14 mouse cellular contexts compared by ENCODE assay signal in genomic region chr7:78897567-78897966, GRCm38 (mm10). TPM values are rescaled to one million over a fixed set of nuclear protein-coding genes. Genes with fewer than 3 reads are reported as not detected.
DNase-seq lines count a peak whose midpoint lies in the region; ATAC-seq lines count a peak whose summit lies in the region.
"Had no signal": no experiment of that assay in that cellular context is flagged by ENCODE, and none has a peak within 500 bp of the region (broad histone marks: within the 10 kb centered on the region; RNA-seq: fewer than 3 reads in every experiment).

No protein-coding gene starts in this region.

- no peak overlapping the region for H3K4me3 ChIP-seq in hindbrain, embryonic 12.5 days
- no peak overlapping the region for H3K4me3 ChIP-seq in hindbrain, embryonic 11.5 days (ENCODE audit: low read depth, low read length)
- no peak overlapping the region for H3K4me3 ChIP-seq in midbrain, embryonic 12.5 days
- H3K4me3 ChIP-seq in midbrain, embryonic 15.5 days: no peak overlapping the region
- H3K4me3 ChIP-seq in limb, embryonic 13.5 days: no peak overlapping the region

- peaks cover 3% of the 10 kb centered on the region; the same call in 1 of the 2 replicates for H3K27me3 ChIP-seq in hindbrain, embryonic 12.5 days
- H3K27me3 ChIP-seq in hindbrain, embryonic 11.5 days (ENCODE audit: control insufficient read depth, insufficient read depth, low read length): no peaks in the 10 kb centered on the region
- H3K27me3 ChIP-seq in midbrain, embryonic 12.5 days: no peaks in the 10 kb centered on the region; the same call in 1 of the 2 replicates
- no peaks in the 10 kb centered on the region for H3K27me3 ChIP-seq in midbrain, embryonic 15.5 days (replicated peaks)
- H3K27me3 ChIP-seq in limb, embryonic 13.5 days: no peaks in the 10 kb centered on the region

- 0 out of 2 replicates have a peak overlapping the region, but pooled peaks have one; percentile 4 for H3K4me2 ChIP-seq in hindbrain, embryonic 12.5 days (replicated peaks)
- H3K4me2 ChIP-seq in hindbrain, embryonic 11.5 days (replicated peaks; ENCODE audit: low read depth, low read length): no peak overlapping the region
- no peak overlapping the region for H3K4me2 ChIP-seq in midbrain, embryonic 12.5 days (replicated peaks)
- no peak overlapping the region for H3K4me2 ChIP-seq in midbrain, embryonic 15.5 days
- peak overlapping the region; percentile 92 for H3K4me2 ChIP-seq in limb, embryonic 13.5 days (replicated peaks)

- no peak overlapping the region for H3K27ac ChIP-seq in hindbrain, embryonic 12.5 days
- no peak overlapping the region for H3K27ac ChIP-seq in hindbrain, embryonic 11.5 days (ENCODE audit: low read depth, low read length)
- H3K27ac ChIP-seq in midbrain, embryonic 12.5 days (replicated peaks): no peak overlapping the region
- no peak overlapping the region for H3K27ac ChIP-seq in midbrain, embryonic 15.5 days
- no peak overlapping the region for H3K27ac ChIP-seq in limb, embryonic 13.5 days
- H3K27ac ChIP-seq: macrophage had no signal

- H3K4me1 ChIP-seq in hindbrain, embryonic 12.5 days: peaks cover 17% of the 10 kb centered on the region
- peaks cover 6% of the 10 kb centered on the region; the same call in 1 of the 2 replicates for H3K4me1 ChIP-seq in hindbrain, embryonic 11.5 days (replicated peaks; ENCODE audit: control insufficient read depth, insufficient read depth, low read length)
- H3K4me1 ChIP-seq in midbrain, embryonic 12.5 days: peaks cover 19% of the 10 kb centered on the region
- H3K4me1 ChIP-seq in midbrain, embryonic 15.5 days: peaks cover 22% of the 10 kb centered on the region
- peaks cover 20% of the 10 kb centered on the region for H3K4me1 ChIP-seq in limb, embryonic 13.5 days

- DNase-seq in hindbrain, embryonic 11.5 days (ENCODE audit: low spot score): no peak
- no peak for DNase-seq in T-cell, adult 2 months (ENCODE audit: low spot score)
- DNase-seq in frontal cortex, postnatal 10 days (ENCODE audit: low spot score in 2 of 2): no peak
- DNase-seq: adrenal gland, postnatal 25 days; cerebellum, postnatal 25 days; heart, postnatal 36 days; kidney, adult 9 months; left cerebral cortex, postnatal 4 days; thymus, postnatal 36 days had no signal

- ATAC-seq in hindbrain, embryonic 12.5 days (ENCODE audit: low FRiP score): no peak
- ATAC-seq in hindbrain, embryonic 11.5 days (ENCODE audit: low FRiP score): no peak
- no peak for ATAC-seq in midbrain, embryonic 12.5 days (ENCODE audit: low FRiP score, low read depth)
- ATAC-seq in midbrain, embryonic 15.5 days (replicated peaks): no peak
- ATAC-seq in limb, embryonic 13.5 days (ENCODE audit: low FRiP score, low read depth): no peak

- H3K36me3 ChIP-seq in hindbrain, embryonic 12.5 days: peaks cover 7% of the 10 kb centered on the region
- no peaks in the 10 kb centered on the region for H3K36me3 ChIP-seq in hindbrain, embryonic 11.5 days (ENCODE audit: control insufficient read depth, insufficient read depth, low read length)
- peaks cover 9% of the 10 kb centered on the region for H3K36me3 ChIP-seq in midbrain, embryonic 12.5 days
- no peaks in the 10 kb centered on the region for H3K36me3 ChIP-seq in midbrain, embryonic 15.5 days (replicated peaks)
- H3K36me3 ChIP-seq in limb, embryonic 13.5 days: peaks cover 13% of the 10 kb centered on the region

- no peaks in the 10 kb centered on the region for H3K9me3 ChIP-seq in hindbrain, embryonic 12.5 days (replicated peaks)
- no peaks in the 10 kb centered on the region for H3K9me3 ChIP-seq in hindbrain, embryonic 11.5 days (ENCODE audit: control insufficient read depth, low read length)
- no peaks in the 10 kb centered on the region for H3K9me3 ChIP-seq in midbrain, embryonic 12.5 days
- H3K9me3 ChIP-seq in midbrain, embryonic 15.5 days: no peaks in the 10 kb centered on the region
- H3K9me3 ChIP-seq in limb, embryonic 13.5 days: no peaks in the 10 kb centered on the region

- 91% methylated on average over 3 of the region's 3 CpGs for WGBS in hindbrain, embryonic 12.5 days
- 94% methylated on average over 3 of the region's 3 CpGs for WGBS in hindbrain, embryonic 11.5 days
- WGBS in midbrain, embryonic 12.5 days: 96% methylated on average over 3 of the region's 3 CpGs
- 91% methylated on average over 3 of the region's 3 CpGs for WGBS in midbrain, embryonic 15.5 days
- 95% methylated on average over 3 of the region's 3 CpGs for WGBS in limb, embryonic 13.5 days

- no peak overlapping the region; the same call in 1 of the 2 replicates for H3K9ac ChIP-seq in hindbrain, embryonic 12.5 days
- H3K9ac ChIP-seq in hindbrain, embryonic 11.5 days (ENCODE audit: low read depth, low read length): no peak overlapping the region
- 0 out of 2 replicates have a peak overlapping the region, but pooled peaks have one; percentile 15 for H3K9ac ChIP-seq in midbrain, embryonic 12.5 days (replicated peaks)
- H3K9ac ChIP-seq in midbrain, embryonic 15.5 days: no peak overlapping the region
- peak overlapping the region; percentile 25; the same call in 1 of the 2 replicates for H3K9ac ChIP-seq in limb, embryonic 13.5 days

RNA-seq across cellular contexts. Expression of gene Aen, which starts 1.9 kb away (rescaled TPM):
- 44.3 and 44.6 TPM in 2 replicates for polyA plus RNA-seq in hindbrain, embryonic 12.5 days (2016; fragmentation: Nextera tagmentation; extraction: Ambion mirVana)
- polyA plus RNA-seq in hindbrain, embryonic 11.5 days (2014; fragmentation: Nextera tagmentation; extraction: Ambion mirVana): 37.4 and 43.7 TPM in 2 replicates
- polyA plus RNA-seq in midbrain, embryonic 12.5 days (2016; fragmentation: Nextera tagmentation; extraction: Ambion mirVana): 50.1 and 51.3 TPM in 2 replicates
- polyA plus RNA-seq in midbrain, embryonic 15.5 days (2015; fragmentation: Nextera tagmentation; extraction: Ambion mirVana): 51.6 and 52.7 TPM in 2 replicates
- 41.0 and 42.0 TPM in 2 replicates for polyA plus RNA-seq in limb, embryonic 13.5 days (2015; fragmentation: Nextera tagmentation; extraction: Ambion mirVana)

RNA-seq across cellular contexts. Expression of gene Isg20, which starts 15.7 kb away (rescaled TPM):
- 0.40 and 0.86 TPM in 2 replicates for polyA plus RNA-seq in hindbrain, embryonic 12.5 days (2016; fragmentation: Nextera tagmentation; extraction: Ambion mirVana)
- 0.14 and 0.56 TPM in 2 replicates for polyA plus RNA-seq in hindbrain, embryonic 11.5 days (2014; fragmentation: Nextera tagmentation; extraction: Ambion mirVana)
- 0.36 and 0.45 TPM in 2 replicates for polyA plus RNA-seq in midbrain, embryonic 12.5 days (2016; fragmentation: Nextera tagmentation; extraction: Ambion mirVana)
- 2.2 and 3.1 TPM in 2 replicates for polyA plus RNA-seq in midbrain, embryonic 15.5 days (2015; fragmentation: Nextera tagmentation; extraction: Ambion mirVana)
- 0.57 and 0.94 TPM in 2 replicates for polyA plus RNA-seq in limb, embryonic 13.5 days (2015; fragmentation: Nextera tagmentation; extraction: Ambion mirVana)

RNA-seq across cellular contexts. Expression of gene Det1, which starts 50.5 kb away (rescaled TPM):
- 19.8 and 21.6 TPM in 2 replicates for polyA plus RNA-seq in hindbrain, embryonic 12.5 days (2016; fragmentation: Nextera tagmentation; extraction: Ambion mirVana)
- polyA plus RNA-seq in hindbrain, embryonic 11.5 days (2014; fragmentation: Nextera tagmentation; extraction: Ambion mirVana): 17.8 and 21.3 TPM in 2 replicates
- polyA plus RNA-seq in midbrain, embryonic 12.5 days (2016; fragmentation: Nextera tagmentation; extraction: Ambion mirVana): 21.2 and 21.3 TPM in 2 replicates
- polyA plus RNA-seq in midbrain, embryonic 15.5 days (2015; fragmentation: Nextera tagmentation; extraction: Ambion mirVana): 14.3 and 15.9 TPM in 2 replicates
- 21.0 and 22.2 TPM in 2 replicates for polyA plus RNA-seq in limb, embryonic 13.5 days (2015; fragmentation: Nextera tagmentation; extraction: Ambion mirVana)

Comparison
In these comparisons a context has a peak if more than half of its experiments do, and no peak if none do; other contexts are left out.
1. H3K4me2 ChIP-seq: peak in hindbrain, embryonic 12.5 days (single experiment) and limb, embryonic 13.5 days (single experiment); none in hindbrain, embryonic 11.5 days (single experiment), midbrain, embryonic 12.5 days (single experiment) and midbrain, embryonic 15.5 days (single experiment).
2. H3K9ac ChIP-seq: peak in midbrain, embryonic 12.5 days (single experiment) and limb, embryonic 13.5 days (single experiment); none in hindbrain, embryonic 12.5 days (single experiment), hindbrain, embryonic 11.5 days (single experiment) and midbrain, embryonic 15.5 days (single experiment).